Mouse (Mus musculus): Measurements from ENCODE around the gene Sfrp2. TPM values are rescaled to one million over a fixed set of nuclear protein-coding genes. Genes with fewer than 3 reads are reported as not detected.

The Sfrp2 gene
- total RNA-seq, 2 experiments from 2014 or later: 11.2 to 19.2 TPM

- DNase-seq: no peak
Measured at GRCm38 (mm10) chr3:83771160-83771869, 5.2 kb downstream of the Sfrp2 start.

DNA sequence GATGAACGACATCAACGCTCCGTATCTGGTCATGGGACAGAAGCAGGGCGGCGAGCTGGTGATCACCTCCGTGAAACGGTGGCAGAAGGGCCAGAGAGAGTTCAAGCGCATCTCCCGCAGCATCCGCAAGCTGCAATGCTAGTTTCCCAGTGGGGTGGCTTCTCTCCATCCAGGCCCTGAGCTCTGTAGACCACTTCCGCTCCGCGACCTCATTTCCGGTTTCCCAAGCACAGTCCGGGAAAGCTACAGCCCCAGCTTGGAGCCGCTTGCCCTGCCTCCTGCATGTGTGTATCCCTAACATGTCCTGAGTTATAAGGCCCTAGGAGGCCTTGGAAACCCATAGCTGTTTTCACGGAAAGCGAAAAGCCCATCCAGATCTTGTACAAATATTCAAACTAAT lies 7.2 kb downstream of the Sfrp2 start:
- DNase-seq: no peak

DNA sequence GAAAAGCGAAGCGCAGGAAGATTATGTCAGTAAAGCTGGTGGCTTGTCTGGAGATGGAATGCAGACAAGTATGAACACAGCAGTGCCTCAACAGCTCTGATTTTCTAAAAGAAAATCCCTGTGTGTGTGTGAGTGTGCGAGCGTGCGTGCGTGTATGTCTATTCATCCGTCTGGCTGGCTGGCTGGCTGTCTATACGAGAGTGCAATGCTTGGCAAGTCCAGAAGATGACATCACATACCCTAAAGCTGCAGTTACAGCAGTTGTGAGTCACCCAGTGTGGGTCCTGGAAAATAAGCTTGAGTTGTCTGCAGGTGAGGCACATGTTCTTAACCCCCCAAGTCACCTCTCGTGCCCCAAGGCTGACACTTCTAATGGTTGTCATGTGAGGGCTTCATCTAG lies 9.3 kb downstream of the Sfrp2 start:
- no peak for DNase-seq

DNA sequence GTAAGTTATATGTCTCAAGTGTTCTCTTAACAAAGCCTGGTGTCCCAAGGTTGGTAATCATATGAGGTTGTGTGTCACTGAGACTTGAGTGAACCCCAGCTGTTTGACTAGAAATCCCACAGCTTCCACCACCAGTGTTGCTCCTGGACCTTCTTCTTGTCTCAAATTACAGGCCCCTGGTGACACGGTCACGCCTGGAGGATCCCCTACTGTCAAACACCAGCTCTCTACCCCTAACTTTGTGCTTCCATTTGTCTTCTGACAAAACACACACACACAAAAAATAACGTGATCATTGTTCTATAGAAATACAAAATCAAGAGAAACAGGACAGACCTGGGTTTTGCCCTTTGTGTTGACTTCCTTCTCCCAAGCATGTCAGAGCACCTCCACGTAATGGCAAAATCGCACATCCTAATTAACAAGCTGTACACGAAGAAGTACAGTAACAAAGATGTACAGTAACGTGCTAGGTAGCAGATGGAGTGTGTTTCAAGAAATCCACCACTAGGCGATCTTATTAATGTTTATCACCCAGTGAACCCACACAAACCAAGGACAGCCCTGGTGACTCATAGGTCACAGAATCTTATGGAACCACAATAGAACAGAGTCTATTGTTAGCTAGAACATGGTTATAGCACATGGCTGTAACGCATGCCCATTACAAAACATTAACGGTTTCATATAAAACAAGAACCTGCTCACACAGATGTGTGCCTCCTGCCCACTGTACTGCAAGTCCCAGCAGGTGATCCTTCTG lies 15.5 kb downstream of the Sfrp2 start:
- no peak for DNase-seq

DNA sequence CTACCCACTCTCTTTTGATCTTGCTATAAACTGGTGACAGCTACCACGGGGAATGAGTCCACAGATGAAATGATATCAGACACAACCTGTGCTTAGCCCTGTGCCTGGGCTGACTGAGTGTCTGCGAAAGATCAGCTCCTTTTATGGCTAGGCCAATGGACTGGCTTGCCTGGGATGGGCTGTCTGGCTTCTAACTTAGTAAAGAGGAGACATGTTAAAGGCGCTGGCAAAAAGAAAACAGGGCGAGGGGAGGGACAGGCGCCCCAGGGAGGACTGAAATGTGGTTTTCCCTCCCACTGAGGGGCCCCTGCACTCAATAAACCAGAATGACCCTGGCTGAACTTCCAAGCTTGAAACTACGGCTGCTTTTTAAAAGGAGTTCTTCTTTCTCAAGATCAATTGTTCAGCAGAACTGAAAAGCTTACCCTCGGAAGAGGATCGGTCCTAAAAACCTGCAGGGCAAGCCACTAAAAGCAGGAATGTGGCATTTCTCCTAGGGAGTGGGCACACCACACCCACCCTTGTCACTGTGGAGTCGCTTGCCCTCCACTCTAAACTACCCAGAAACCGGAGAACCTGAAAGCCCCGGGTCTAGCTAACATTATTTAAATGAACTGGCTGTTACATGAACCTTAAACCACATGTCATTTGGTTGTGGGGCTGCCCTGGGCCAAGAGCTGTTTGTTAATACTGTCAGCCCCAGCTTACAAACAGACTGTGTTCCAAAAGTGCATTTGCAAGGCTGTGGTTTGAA lies 17.8 kb downstream of the Sfrp2 start:
- no peak for DNase-seq

- DNase-seq: no peak
Measured at GRCm38 (mm10) chr3:83784726-83785125, 18.6 kb downstream of the Sfrp2 start.

- no peak for DNase-seq
Measured at GRCm38 (mm10) chr3:83787086-83787485, 21.0 kb downstream of the Sfrp2 start.

- DNase-seq: peak; percentile 32
Measured at GRCm38 (mm10) chr3:83787776-83788305, 21.7 kb downstream of the Sfrp2 start.

- DNase-seq: peak; percentile 29
Measured at GRCm38 (mm10) chr3:83789651-83790451, 23.7 kb downstream of the Sfrp2 start.

- DNase-seq: no peak
Measured at GRCm38 (mm10) chr3:83791444-83791843, 25.3 kb downstream of the Sfrp2 start.

GRCm38 (mm10) chr3:83797098-83797497 lies 31.0 kb downstream of the Sfrp2 start:
- no peak for DNase-seq

- peak; percentile 83 for DNase-seq
Measured at GRCm38 (mm10) chr3:83797828-83798227, 31.7 kb downstream of the Sfrp2 start.

DNA sequence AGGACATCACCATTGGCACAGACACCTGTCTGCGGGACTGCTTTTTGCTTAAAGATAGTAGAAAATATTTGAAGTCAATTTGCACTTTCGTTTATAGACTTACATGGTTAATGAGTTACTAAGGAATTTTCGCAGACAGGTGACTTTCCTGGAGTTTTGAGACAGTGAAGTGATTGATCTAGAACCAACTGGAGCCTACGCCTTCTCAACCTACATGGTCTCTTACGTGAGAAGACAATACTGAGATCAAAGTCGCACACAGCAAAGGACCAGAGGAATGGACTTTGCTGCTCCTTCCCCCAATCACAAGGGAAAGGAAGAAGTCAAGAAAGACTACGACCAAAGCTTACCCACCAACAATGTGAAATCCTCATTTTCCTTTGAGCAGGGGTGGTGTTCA lies 33.4 kb downstream of the Sfrp2 start:
- DNase-seq: no peak

DNA sequence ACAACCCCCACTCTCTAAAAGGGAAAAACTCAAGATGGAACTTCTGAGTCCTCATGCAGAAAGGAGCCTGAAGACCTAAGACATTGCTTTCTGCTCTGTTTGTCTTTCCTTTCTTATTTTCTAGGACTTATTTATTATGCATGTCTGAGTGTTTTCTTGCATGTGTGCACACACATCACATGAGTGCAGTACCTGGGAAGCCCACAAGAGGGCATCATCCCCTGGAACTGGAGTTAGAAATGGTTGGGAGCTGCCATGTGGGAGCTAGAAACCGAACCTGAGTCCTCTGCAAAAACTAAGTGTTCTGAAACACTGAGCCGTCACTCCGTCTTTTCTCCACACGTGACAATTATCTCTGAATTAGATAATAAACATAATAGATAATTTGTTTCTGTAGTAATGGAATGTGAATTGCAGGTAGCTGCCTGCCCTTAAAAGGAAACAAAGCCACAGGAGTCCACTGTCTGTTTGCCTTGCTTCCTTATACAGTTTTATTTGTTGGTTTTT lies 35.6 kb downstream of the Sfrp2 start:
- DNase-seq: no peak

GRCm38 (mm10) chr3:83808483-83808882 lies 42.4 kb downstream of the Sfrp2 start:
- no peak for DNase-seq

- no peak for DNase-seq
Measured at GRCm38 (mm10) chr3:83811987-83812386, 45.9 kb downstream of the Sfrp2 start.

GRCm38 (mm10) chr3:83812863-83813262 lies 46.7 kb downstream of the Sfrp2 start:
- DNase-seq: no peak

- no peak for DNase-seq
Measured at GRCm38 (mm10) chr3:83816372-83816925, 50.3 kb downstream of the Sfrp2 start.

GRCm38 (mm10) chr3:83823774-83824173 lies 57.7 kb downstream of the Sfrp2 start:
- no peak for DNase-seq

Measured in adrenal gland, postnatal 10 days (tissue).